Mouse (Mus musculus) T-helper 17 cell (primary cell): ENCODE data around the gene Galnt12.

Source experiments
- in situ Hi-C, 2 experiments: fragments of 300-600 bp; cut with MboI, MseI; formaldehyde crosslinking; loops; 1 replicate in 1 of 2; 2 replicates in 1 of 2; pipeline ENCODE4 v1.15.1; 2025; ENCODE audit warnings: high pct_unique_total_duplicates in 2 of 2

The Galnt12 gene

DNA sequence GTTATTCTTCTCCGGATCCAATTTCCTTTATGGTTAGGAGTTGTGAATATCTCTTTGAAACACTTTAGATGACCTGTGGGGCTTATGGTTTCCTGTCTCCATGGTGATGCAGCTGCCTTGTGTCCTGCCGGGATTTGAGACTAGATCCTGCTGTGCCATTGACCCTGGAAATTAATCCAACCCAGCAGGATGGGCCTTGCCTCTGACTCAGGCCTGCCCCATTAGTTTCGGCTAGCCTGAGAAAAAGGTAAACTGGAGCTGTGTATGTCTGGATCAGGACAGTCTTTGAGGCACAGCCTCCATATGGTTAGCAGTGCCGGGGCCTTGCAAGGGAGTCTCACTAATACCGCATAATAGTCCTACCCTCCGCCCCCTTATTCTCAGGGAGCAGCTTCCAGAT lies 1.9 kb downstream of the Galnt12 start:
- in situ Hi-C loops: no loop called here

DNA sequence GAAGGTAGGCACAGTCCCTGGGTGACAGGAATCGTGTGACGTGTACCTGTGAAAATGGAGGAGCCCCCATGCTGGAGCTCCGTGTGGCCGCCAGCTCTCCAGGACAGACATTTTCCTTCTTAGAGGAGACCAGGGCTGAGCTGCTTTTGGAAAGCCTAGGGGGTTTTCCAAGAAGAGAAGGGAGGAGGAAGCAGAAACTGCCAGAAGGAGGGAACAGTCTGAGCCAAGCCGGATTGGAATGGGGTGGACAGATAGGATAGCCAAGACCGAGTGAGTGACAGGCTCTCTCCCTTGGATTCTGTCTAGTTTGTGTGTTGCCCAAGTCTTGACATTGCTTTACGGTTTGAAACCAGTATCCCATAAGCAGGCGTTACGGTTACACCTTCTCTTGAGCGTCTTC lies 11.9 kb downstream of the Galnt12 start:
- in situ Hi-C loops: loop anchor here in 1 of 2 experiments (25.0 kb wide), 1 partner anchor 284 kb away; no protein-coding TSS in a partner anchor

DNA sequence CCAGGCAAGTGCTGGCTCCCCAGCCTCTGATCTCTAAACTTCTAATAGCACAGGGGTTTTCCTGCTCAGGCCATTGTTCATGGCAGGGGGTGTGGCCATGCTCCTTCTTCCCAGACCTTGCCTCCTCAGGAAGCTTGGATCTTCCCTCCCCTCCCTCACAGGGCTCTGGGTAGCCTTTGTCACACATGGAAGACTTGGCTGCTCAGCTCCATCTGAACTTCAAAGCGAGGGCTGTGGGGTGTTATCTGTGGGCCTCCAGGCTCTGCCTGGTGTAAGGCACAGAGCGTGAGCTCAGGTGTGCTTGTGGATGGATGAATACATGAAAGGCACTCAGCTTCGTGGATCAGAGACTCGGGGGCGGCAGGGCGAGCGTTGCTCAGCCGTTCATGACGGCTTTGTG lies 20.2 kb downstream of the Galnt12 start:
- in situ Hi-C loops: loop anchor here in 1 of 2 experiments (25.0 kb wide), 1 partner anchor 275 kb away; no protein-coding TSS in a partner anchor

DNA sequence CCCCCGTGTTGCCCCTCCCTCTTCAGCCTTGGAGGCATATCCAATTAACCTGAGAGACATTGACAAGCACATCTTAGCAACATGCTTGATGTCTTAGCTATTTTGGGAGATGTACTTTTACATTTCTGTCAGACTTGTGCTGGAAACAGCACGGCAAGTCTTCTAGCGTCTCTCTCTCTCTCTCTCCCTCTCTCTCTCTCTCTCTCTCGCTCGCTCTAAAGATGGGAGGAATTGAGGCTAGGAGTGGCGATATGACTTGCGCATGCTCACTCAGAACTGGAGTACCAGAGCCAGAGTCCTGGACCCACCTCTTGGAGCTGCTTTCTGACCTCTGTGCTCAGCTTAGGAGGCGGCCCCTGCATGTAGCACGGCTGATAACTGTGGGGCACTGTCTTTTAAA lies 20.9 kb downstream of the Galnt12 start:
- in situ Hi-C loops: loop anchor here in 1 of 2 experiments (25.0 kb wide), 1 partner anchor 275 kb away; no protein-coding TSS in a partner anchor

DNA sequence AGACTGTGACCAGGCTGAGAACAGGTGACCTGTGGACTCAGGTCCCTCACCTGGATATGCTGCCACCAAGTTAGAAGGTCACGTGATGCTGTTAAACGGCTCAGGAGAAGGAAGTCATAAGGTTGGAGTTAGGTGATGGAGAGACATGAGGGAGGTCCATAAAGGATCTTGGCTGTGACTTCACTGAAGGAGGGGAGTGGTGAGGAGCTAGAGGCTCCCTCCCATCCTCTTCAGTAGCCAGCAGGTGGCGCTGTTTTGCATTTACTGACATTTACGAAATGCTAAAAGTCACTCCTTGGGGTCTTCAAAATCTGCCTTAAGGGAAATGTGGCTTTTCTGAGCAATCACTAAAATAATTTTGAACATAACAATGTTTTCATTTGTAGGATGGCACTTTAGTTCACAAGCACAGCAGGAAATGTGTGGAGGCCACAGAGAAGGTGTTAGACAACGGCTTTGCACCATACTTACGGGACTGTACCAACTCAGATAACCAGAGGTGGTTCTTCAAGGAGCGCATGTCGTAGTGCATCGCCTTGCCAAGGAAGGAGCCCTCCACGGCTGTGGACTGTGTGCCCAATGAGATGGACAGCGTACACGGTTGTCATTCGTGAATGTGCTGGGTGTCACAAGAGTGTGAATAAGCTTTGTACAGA lies 30.5 kb downstream of the Galnt12 start:
- in situ Hi-C loops: loop anchor here (10.0 to 25.0 kb wide), 2 partner anchors 265 to 283 kb away; no protein-coding TSS in a partner anchor

DNA sequence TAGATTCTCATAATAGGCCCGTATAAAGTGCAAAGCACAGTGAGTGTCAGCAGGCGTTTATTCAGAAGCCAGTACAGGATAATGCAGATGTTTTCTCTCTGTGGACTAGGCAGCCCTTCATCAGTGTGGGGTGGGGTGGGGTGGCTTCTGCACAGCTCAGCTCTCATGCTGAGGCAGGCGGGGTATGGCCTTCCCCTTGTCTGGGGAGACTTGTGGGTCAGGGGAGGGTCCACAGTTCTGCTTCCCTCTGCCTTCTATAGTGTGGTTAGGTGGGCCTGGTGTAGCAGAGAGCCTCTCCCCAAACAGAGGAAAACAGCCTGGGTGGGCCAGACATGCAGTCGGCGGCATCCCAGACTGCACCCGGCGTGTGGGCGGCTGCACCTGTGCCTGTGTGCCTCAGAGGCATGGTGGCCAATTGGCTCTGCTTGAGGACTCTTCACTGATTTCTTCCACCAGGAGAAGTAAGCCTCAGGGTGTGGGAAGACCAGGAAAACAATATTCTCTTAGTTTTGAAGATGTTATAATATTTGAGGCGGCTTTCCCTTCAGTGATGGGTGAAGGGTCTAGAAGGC lies 32.5 kb downstream of the Galnt12 start:
- in situ Hi-C loops: loop anchor here (10.0 to 25.0 kb wide), 2 partner anchors 263 to 281 kb away; no protein-coding TSS in a partner anchor

DNA sequence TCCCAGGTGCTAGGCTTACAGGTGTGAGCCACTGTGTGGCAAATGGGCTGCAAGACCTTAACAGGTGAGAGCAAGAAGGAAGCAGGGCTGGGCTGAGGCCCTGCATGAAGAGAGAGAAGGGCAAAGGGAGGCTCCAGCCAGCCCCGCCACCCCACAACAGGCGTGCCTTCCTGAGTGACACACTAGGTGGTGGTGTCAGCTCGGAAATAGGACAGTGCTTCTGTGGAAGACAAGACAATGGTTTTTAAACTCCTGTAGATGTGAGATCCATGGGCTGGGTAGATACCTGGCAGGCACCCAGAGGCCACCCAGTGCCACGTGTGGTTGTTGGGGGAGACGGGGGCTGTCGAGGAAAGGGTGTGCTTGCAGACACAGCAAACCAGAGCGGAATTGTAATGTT lies 36.8 kb downstream of the Galnt12 start:
- in situ Hi-C loops: loop anchor here in 1 of 2 experiments (10.0 kb wide), 1 partner anchor 276 kb away; no protein-coding TSS in a partner anchor

DNA sequence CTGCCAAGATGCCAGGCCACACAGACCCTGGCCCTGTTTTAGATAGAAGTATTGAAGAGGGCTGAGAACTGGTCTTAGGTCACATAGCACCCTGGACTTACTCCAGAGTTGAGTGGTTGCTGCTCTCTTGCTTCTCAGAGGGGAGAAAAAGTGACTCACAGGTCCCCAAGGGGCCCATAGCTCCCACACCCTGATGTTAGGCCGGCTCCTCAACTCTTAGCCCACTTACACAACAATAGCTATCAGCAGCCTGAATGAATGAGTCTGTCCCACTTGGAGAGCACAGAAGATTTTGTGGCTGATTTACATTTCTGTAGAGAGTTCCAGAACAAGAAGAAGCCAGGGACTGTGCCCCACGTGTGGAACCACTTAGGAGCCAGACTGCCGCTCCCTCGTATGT lies 37.9 kb downstream of the Galnt12 start:
- in situ Hi-C loops: loop anchor here in 1 of 2 experiments (10.0 kb wide), 1 partner anchor 275 kb away; no protein-coding TSS in a partner anchor

DNA sequence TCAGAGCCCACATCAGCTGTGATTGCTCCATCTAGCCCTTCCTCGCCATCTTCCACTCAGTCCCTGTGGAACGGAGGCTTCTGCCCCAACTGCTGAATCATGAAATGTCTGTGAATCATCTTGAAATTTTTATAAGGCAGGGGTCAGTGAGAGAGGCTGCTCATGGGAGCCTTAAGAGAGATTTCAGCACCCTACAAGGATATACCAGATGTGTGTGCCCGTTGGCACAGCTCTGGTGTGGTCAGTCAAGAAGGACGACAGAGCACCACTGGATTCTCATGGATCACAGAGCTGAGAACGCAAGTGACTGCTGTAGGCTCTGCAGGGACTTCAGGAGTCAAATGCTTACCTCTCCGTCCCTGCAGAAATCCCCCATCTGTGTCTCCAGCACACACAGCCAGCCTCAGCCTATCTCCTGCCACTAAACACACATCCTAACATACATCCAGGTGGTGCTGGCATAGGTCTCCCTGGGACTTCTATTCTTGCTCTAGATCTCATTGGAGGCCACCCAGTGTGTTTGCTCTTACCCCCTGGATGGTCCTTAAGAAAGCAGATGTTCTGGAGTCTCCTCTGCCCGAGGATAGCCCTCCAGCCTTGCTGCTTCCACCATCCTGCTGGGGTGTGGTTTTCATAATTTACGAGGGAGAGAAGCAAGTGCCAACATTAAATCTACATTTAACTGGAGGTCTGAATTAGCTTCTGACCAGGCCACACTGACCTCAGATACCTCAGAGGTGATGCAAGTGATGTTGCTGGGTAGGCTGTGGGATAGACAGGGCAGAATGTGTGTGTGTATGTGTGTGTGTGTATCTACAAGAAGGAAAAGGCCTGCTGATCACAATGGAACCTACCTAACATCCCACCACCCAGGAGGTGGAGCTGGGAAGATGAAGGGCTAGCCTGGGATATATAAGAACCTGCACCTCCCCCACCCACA lies 38.7 kb downstream of the Galnt12 start:
- in situ Hi-C loops: no loop called here

DNA sequence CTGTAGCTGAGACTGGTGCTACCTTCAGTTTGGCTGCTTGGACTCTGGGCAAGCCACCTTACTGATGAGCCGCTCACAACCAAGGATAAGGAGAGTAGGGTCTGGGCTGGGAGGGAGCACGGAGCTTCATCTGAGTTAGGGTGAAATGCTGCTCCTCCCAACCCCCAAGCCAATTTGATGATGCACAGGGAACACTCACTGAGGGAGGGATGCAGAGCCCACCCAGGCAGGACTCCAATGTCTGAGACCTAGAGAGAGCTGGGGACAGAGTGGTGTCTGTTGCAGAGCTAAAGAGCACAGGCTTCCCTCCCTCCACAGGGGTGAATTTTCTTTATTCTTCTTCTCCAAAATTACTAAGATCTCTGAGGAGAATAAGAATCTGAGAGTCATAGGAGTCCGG lies 40.2 kb downstream of the Galnt12 start:
- in situ Hi-C loops: no loop called here

DNA sequence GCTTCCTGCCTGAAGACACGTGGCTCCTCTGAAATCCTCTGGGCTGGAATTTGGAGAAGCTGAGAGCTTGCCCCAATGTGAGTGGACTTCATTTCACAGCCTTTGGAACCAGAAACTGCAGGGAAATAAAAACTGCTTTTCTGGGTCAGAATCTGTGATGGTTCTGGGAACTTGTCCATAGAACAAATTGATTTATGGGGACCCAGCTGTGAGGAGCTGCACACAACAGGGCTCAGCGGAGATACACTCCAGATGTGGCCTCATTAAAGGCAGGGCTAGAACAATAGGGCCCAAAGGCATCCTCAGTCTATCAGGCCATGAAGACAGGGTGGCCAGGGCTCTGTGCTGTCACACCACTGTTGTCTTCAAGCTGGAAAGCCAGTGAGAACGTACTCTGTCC lies 40.7 kb downstream of the Galnt12 start:
- in situ Hi-C loops: no loop called here

DNA sequence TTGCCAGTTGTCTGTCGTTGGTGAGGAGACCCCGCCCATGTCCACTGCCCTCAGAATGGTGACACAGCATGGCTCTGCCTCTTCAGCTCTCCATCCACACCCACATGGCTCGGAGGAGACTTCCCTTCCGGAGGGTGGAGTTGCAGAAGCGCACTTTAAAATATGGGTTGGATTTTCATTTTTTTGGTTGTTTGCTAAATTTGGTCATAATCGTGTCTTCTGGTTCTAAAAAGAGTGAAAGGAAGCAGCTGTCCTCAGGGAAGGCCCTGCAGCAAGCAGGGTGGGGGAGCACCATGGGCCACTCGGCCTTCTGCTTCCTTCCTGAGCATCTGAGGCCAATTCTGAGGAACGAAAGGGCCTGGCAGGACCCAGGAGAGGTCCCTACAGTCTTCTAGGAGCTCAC lies 45.0 kb downstream of the Galnt12 start:
- in situ Hi-C loops: no loop called here

DNA sequence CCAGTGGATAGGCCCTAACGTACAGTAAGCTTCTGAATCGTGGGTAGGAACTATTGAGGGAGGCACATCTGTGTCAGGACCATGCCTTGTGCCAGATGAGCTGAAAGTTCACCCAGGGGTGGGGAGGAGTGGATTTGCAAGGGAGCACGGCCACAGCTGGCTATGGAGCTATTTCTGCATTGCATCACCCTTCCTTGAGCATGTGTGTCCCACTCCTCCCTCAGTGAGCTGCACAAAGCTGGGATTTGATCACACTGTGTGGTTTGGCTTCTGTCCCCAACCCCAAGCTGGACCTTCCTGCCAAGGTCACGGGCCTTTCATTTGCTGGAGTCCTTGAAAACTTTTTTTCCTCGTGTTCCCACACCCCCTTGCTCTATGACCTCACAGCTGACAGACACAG lies 45.8 kb downstream of the Galnt12 start:
- in situ Hi-C loops: no loop called here

DNA sequence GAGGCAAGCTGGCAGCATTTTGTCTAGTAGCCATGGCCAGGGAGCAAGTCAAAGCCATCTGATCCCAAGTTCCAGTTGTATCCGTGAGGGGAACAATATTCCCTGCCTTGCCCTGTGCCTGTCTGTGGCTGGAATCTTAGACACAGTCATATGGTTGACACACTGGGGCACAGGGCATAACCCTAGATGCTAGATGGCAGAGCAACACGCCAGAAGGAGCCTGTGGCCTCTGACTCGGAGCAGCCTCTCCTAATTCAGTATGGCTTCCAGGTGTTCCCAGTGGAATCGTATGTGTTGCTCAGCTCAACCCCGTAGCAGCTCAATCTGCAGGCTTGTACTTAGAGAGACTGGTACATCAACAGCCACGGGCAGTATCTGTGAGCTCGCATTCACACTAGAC lies 46.7 kb downstream of the Galnt12 start:
- in situ Hi-C loops: no loop called here

DNA sequence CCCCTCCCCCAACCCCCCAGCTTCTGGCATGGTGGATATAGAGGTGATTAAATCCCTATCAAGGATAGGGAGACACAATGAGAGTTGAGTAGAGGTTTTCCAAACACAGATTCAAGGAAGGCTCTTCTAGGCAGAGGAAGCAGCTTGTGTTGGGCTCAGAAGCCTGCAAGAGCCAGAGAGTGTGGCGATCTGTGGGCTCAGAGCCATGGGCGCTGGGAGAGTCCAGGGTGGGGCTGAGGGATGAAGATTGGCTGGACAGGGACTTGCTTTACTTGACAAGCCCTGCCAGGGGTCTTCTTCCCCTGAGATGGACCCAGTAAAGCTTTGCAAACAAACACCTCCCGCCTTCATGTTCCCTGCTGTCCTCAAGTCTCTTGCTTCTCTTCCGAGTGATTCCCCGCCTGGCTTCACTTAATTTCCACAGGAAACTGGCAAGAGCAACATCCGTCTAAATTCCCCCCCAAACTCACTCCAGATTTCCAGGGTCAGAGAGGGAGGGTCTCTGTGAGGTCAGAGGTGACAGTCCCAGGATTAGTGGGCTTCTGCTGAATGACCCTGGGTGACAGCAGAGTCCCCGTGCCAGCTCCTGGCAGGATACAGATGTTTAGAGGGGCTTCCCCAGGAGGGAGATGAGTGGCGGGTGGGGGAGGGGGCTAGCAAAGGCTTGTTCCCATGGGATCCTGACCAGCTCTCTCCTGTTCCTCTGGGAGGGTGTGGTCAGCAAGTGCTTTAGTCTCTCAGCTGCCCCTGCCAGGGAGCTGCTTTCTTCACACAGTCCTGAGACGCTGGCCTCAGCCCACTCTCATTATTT lies 47.5 kb downstream of the Galnt12 start:
- in situ Hi-C loops: no loop called here

DNA sequence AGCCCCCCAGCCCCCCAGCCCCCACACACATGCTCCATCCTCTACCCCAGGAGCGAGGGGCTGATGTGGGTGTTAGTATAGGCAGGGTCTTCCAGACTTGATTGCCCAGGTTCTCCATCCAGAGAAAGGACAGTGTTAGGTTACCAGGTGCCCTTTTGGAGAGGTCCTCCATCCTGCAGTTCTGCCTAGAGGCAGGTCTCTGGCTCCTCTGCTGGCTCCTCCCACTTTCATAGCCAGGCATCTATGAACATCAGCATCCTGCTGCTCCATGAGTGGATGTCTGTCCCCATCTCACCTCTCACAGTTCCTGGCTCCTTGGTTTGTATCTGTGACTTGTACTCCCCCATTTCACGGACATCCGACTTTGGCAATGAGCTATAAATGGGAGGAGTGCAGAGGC lies 48.6 kb downstream of the Galnt12 start:
- in situ Hi-C loops: no loop called here

DNA sequence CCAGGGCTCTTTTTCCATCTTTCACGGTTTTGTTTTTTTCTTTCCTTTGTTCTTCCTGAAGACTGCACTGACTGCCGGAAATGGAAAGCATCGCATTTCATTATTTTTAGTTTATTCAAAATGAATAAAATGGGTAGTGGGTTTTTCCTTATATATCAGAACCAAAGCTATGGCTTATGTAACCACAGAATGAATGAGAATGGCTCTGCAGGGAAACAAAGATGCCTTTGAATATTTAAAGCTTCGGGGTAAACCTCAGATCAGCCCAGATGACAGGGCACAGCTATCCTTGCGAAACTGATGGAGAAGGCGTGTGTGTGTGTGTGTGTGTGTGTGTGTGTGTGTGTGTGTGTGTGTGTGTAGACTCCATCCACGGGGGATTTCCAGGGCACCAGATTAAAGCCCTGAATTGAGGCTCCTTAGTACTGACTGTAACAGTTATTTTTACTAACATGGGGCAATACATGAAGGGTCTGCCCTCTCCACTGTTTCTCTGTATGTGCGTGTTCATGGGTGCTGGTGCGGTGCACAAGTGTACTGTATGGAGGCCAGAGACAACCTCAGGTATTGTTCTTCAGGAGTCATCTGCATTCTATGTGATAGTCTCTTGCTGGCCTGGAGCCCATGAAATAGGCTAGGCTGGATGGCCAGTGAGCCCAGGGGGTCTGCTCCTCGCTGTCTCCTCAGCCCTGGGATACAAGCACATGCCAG lies 49.9 kb downstream of the Galnt12 start:
- in situ Hi-C loops: no loop called here

DNA sequence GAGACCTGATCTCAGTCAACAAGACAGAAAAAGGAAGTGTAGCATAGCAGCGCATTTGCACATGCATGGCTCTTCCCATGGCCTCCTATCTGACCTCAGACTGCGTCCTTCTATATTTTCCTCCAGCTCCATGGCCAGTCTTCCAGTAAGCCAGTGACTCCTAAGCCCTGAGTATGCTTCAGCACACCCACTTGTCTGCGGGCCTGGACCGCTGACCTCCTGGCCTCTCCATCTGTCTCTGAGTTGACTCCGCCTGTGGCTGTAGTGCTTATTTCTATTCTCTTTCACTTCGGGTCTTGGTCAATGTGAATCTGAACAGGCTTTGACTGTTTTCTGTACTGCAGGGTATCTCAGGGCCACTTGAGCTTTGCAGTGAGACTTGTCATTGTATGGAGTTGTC lies 52.1 kb downstream of the Galnt12 start:
- in situ Hi-C loops: no loop called here

DNA sequence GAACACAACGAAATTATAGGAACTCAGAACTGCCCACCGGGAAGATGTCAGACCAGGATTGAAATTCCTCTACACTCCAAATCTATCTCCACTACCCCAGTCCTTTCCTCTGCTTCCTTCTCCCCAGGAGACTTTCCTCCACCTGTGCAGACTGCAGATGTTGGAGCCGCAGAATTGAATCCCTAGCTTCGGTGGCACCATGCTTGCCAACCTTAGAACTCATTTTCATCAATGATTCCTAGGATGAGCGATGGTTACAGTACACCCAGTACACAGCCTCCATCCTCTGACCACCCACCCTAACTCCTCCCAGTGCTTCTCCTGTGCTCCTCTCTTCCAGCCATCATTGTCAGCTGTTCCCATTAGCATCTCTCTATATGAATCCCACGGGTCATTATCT lies 53.6 kb downstream of the Galnt12 start:
- in situ Hi-C loops: no loop called here

DNA sequence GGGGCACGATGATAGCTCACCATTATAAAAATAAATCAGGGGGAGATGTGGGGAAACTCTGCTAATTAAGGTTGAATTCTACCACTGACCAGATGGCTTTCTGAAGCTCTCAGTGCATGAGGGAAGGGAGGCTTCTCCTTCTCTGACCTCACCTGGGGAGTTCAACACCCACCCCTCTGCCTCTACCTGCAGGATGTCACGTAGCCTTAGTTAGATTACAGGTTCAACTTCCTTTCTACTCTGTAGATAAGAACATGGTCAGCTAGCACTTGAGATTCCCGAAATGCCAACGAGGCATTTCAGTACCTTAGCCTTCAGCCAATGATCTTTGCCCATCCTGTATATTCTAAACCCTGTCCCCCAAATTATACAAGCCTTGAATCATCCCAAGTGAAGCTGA lies 54.9 kb downstream of the Galnt12 start:
- in situ Hi-C loops: no loop called here

DNA sequence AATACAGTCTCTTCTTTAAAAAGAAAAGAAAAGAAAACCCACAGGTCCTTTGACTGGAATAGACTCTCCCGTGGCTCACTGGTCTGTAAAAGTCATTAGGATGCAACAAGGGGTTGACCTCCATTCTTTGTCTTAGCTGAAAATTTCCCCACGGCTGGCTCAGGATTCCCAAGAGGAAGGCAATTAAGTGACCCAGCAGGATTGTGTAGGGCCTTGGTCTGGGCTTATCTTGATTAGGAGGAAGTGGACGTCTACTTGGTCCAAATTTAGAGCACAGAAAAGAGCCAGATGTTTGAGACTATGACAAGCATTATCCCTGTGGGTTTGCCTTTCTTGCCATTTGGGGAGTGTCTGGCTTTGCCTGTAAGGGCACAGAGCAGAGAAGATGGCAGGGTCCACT lies 58.3 kb downstream of the Galnt12 start:
- in situ Hi-C loops: no loop called here
